Mouse (Mus musculus) thymus, adult 2 months (tissue): ENCODE measurements around the gene Tcea2. TPM values are rescaled to one million over a fixed set of nuclear protein-coding genes. Genes with fewer than 3 reads are reported as not detected.

Experiments used
- DNase-seq: peaks from one replicate; pipeline ENCODE4 v3.0.0; 2021
- H3K27ac ChIP-seq: fragments of 200-500 bp; 2 replicates; pipeline ENCODE4 v1.5.1; 2012; ENCODE audit warnings: low read length, control low read depth; ENCODE audit not compliant: control insufficient read depth, insufficient read depth
- H3K27me3 ChIP-seq: fragments of 200-500 bp; 2 replicates; pipeline ENCODE4 v1.6.1; 2012; ENCODE audit warnings: mild to moderate bottlenecking, low read length, moderate library complexity, mixed read lengths; ENCODE audit not compliant: control insufficient read depth, insufficient read depth
- H3K36me3 ChIP-seq: fragments of 200-500 bp; 2 replicates; pipeline ENCODE4 v1.6.1; 2012; ENCODE audit warnings: mild to moderate bottlenecking, low read length, moderate library complexity; ENCODE audit not compliant: control insufficient read depth, insufficient read depth
- H3K4me1 ChIP-seq: fragments of 200-500 bp; replicated peaks from 2 replicates; pipeline ENCODE4 v1.6.1; 2012; ENCODE audit warnings: low read length; ENCODE audit not compliant: control insufficient read depth, insufficient read depth
- H3K4me3 ChIP-seq: fragments of 200-500 bp; 2 replicates; pipeline ENCODE4 v1.5.1; 2012; ENCODE audit warnings: mild to moderate bottlenecking, low read length, control low read depth, moderate library complexity; ENCODE audit not compliant: control insufficient read depth, insufficient read depth
- CTCF ChIP-seq: fragments of 200-500 bp; IDR thresholded peaks from 2 replicates; pipeline ENCODE4 v1.5.1; 2012; ENCODE audit warnings: mild to moderate bottlenecking, control low read depth, low read length, moderate library complexity, borderline replicate concordance; ENCODE audit not compliant: control insufficient read depth, poor library complexity, insufficient read depth; ENCODE audit errors: extremely low read depth
- POLR2A ChIP-seq: fragments of 200-500 bp; IDR thresholded peaks from 2 replicates; pipeline ENCODE4 v1.6.1; 2012; ENCODE audit warnings: mild to moderate bottlenecking, low read length, control low read depth, moderate library complexity; ENCODE audit not compliant: control insufficient read depth, poor library complexity, insufficient read depth; ENCODE audit errors: extremely low read depth
- WGBS: fragments of 180-500 bp; shearing (Covaris S2); methylation state at CpG from one replicate; pipeline ENCODE4 v1.1.7; 2018; 5-methylcytosine and 5-hydroxymethylcytosine counted together
- polyA plus RNA-seq: library from polyadenylated mRNA; depleted of rRNA; stranded (reverse); fragments of >200 nt; gene quantifications from 2 replicates; pipeline ENCODE4 v1.2.3, GENCODE M21; 2012

Tcea2 gene
- polyA plus RNA-seq, 1 experiment = 13.8 TPM

DNA sequence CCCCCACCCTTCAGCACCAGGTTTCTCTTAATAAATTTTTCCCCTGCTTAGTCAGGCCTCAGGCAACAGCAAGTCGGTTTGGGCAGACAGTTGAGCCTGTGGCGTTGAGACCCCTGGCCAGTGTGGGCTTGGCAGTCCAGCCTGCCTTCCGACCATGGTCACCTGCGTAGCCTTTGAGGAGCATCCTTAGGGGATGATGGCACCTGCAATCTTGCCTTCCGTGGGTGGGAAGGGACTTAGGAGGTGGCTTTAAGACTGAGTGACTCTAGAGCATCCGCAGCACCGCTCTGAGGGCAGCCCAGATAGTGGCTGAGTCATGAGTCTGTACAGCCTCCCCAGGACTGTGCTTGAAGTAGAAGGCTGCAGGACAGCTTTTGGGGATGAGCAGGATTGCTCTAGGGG is 607 bp downstream of the Tcea2 start:
- Histone ChIP-seq H3K4me1 (peaks cover 13% of the 10 kb centered on the region), H3K27me3 (no peaks in the 10 kb centered on the region), H3K4me3 (peak overlapping the region; percentile 63), H3K27ac (no peak overlapping the region), H3K36me3 (no peaks in the 10 kb centered on the region)
- DNase-seq = no peak
- WGBS = 19% methylated on average over 7 of the region's 7 CpGs
- TF ChIP-seq POLR2A = no peak
- TF ChIP-seq CTCF = no peak

DNA sequence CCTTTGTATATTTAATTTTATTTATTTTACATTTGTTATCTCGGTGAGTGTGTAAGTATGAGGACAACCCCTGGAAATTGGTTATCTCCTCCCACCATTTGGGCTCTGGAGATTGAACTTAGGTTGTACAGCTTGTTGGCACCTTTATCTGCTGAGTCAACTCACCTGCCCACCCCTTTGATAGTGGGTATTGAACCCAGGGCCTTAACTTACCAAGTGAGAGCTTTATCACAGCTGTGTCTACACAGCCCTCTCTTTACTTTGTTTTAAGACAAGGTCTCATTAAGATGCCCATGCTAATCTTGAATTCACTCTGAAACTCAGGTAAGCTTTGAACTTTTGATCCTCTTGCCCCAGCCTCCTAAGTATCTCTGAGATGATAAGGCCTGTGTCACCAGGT is 1.9 kb downstream of the Tcea2 start:
- 97% methylated on average over 1 of the region's 1 CpGs for WGBS
- Histone ChIP-seq H3K4me1 (peaks cover 13% of the 10 kb centered on the region), H3K4me3 (no peak overlapping the region), H3K27me3 (no peaks in the 10 kb centered on the region), H3K27ac (no peak overlapping the region), H3K36me3 (no peaks in the 10 kb centered on the region)
- no peak for TF ChIP-seq POLR2A
- TF ChIP-seq CTCF = no peak
- DNase-seq = no peak

GRCm38 (mm10) chr2:181683381-181683780 is 3.3 kb downstream of the Tcea2 start:
- 97% methylated on average over 4 of the region's 4 CpGs for WGBS

GRCm38 (mm10) chr2:181684713-181685112 is 4.6 kb downstream of the Tcea2 start:
- Histone ChIP-seq H3K27me3 (no peaks in the 10 kb centered on the region), H3K4me3 (no peak overlapping the region), H3K27ac (no peak overlapping the region), H3K4me1 (peaks cover 9% of the 10 kb centered on the region), H3K36me3 (0 out of 2 replicates have a peak, but pooled peaks cover 5% of the 10 kb centered on the region)
- 88% methylated on average over 1 of the region's 1 CpGs for WGBS
- no peak for TF ChIP-seq POLR2A
- TF ChIP-seq CTCF = no peak
- DNase-seq = no peak

More at GRCm38 (mm10) chr2:181683381-181683780, 3.3 kb downstream of the Tcea2 start:
- peaks cover 13% of the 10 kb centered on the region for H3K4me1 ChIP-seq
- H3K27me3 ChIP-seq = no peaks in the 10 kb centered on the region
- no peak for TF ChIP-seq CTCF
- TF ChIP-seq POLR2A = no peak
- no peak overlapping the region for H3K27ac ChIP-seq
- no peaks in the 10 kb centered on the region for H3K36me3 ChIP-seq
- DNase-seq = no peak
- H3K4me3 ChIP-seq = no peak overlapping the region

DNA sequence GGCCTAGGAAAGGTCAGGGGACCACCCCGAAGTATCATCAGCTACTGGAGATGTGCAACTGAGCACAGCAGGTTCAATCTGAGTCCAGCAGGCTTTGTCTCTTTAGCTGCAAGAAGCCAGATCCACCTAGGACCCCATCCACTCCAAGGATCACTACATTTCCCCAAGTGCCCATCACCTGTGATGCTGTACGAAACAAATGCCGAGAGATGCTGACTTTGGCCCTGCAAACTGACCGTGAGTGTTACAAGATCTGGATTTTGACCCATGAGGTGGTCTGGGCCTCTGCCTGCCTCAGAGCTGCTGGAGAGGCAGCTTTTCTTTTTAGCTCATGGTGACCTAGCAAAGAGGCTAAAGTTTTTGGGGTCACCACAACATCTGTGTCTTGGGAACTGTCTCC is 5.6 kb downstream of the Tcea2 start:
- Histone ChIP-seq H3K27ac (no peak overlapping the region), H3K36me3 (0 out of 2 replicates have a peak, but pooled peaks cover 5% of the 10 kb centered on the region), H3K4me3 (no peak overlapping the region), H3K27me3 (no peaks in the 10 kb centered on the region), H3K4me1 (peaks cover 9% of the 10 kb centered on the region)
- TF ChIP-seq CTCF (no peak), POLR2A (no peak)
- WGBS = 97% methylated on average over 4 of the region's 4 CpGs
- DNase-seq = no peak

DNA sequence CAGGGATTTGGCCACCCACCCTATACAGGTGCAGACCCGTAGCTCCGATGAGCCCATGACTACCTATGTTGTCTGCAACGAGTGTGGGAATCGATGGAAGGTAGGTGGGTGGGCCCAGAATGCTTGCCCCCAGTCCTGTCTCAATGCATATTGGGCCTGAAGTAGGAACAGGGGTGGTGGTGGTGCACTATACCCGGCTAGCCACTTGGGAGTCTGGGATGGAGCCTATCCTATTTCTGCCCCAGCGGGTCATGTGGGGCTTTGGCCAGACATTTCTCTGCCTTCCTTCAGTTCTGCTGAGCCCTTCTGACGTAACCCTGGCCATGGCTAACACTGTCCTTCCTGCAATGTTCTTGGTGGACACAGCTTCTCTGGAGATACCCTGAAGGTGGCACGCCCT is 7.5 kb downstream of the Tcea2 start:
- TF ChIP-seq POLR2A (no peak), CTCF (no peak)
- no peak for DNase-seq
- Histone ChIP-seq H3K36me3 (0 out of 2 replicates have a peak, but pooled peaks cover 5% of the 10 kb centered on the region), H3K4me1 (peaks cover 22% of the 10 kb centered on the region), H3K27me3 (no peaks in the 10 kb centered on the region), H3K27ac (no peak overlapping the region), H3K4me3 (no peak overlapping the region)
- 97% methylated on average over 8 of the region's 8 CpGs for WGBS
